Mouse (Mus musculus): ENCODE measurements around the gene 4632433K11Rik. TPM values are rescaled to one million over a fixed set of nuclear protein-coding genes. Genes with fewer than 3 reads are reported as not detected.

4632433K11Rik gene
- total and polyA plus RNA-seq, 3 experiments = not detected

DNA sequence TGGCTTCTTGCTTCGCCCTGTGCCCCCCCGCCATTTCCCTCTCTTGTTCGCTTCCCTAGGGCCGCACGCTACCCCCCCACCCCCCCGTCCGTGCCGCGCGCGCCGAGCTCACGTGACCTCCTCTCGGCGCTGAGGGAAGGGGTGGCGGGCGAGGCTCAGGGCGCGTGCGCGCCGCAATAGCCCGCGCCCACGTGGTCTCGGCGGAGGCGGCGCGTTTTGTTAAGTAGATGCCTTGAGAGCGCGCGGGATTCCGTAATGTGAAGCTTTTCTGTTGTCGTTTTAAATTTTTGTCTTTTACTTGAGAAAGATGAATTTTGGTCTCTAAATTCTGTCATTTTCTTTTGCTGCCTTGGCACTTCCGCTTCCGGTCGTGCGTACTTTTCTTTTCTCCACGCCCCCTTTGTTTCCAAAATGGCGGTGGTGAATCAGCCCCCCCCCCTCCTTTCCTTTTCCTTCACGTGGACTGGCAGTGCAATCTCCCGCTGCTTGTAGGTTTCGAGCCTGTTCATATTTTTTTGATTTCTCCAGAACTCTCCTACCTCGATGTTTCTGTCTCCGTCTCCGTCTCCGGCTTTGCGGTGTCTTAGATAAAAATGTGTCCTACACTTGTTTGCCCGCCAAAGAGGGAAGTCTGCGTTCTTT, 28.6 kb downstream of the 4632433K11Rik start:
- H3K36me3 ChIP-seq (ENCODE audit: control insufficient read depth in 1 of 2, insufficient read depth in 2 of 2, low read length in 2 of 2) = peaks cover 10 to 30% of the 10 kb centered on the region in 2 experiments
- H3K9me3 ChIP-seq (replicated peaks; ENCODE audit: insufficient read depth, low read length) = no peaks in the 10 kb centered on the region
- peak overlapping the region; percentile 94 for H3K27ac ChIP-seq (ENCODE audit: control insufficient read depth, low read depth, low read length)
- TF ChIP-seq ETS1 (IDR thresholded peaks at IDR 0.05; ENCODE audit: low read depth, low read length) (peak; percentile 45), GATA1 (IDR thresholded peaks at IDR 0.05; ENCODE audit: low read depth, low read length) (no peak), SIN3A (IDR thresholded peaks at IDR 0.05; ENCODE audit: low read length) (peak; percentile 84), ELF1 (IDR thresholded peaks at IDR 0.05; ENCODE audit: low read depth, low read length) (peak; percentile 94), MXI1 (IDR thresholded peaks at IDR 0.05; ENCODE audit: low read depth, low read length) (peak; percentile 96), CHD2 (IDR thresholded peaks at IDR 0.05; ENCODE audit: low read length) (no peak), E2F4 (IDR thresholded peaks at IDR 0.05; ENCODE audit: borderline replicate concordance, low read depth, low read length) (peak; percentile 87; the same call in 1 of the 2 replicates), HCFC1 (IDR thresholded peaks at IDR 0.05; ENCODE audit: low read depth, low read length) (peak; percentile 80), NELFE (IDR thresholded peaks at IDR 0.05; ENCODE audit: low read depth, low read length) (peak; percentile 28), POLR2A (IDR thresholded peaks at IDR 0.05; ENCODE audit: control insufficient read depth in 1 of 2, insufficient read depth in 1 of 2, low read depth in 1 of 2, low read length in 2 of 2, poor library complexity in 1 of 2) (peak in 1 of 2 experiments; percentile 50; a peak in 1 of 4 replicates), USF2 (IDR thresholded peaks at IDR 0.05; ENCODE audit: borderline replicate concordance in 1 of 2, insufficient read depth in 1 of 2, low read depth in 1 of 2, low read length in 2 of 2) (peak in 1 of 2 experiments; percentile 68; a peak in 1 of 4 replicates), TBP (IDR thresholded peaks at IDR 0.05; ENCODE audit: low read depth, low read length) (peak; percentile 75), GABPA (IDR thresholded peaks at IDR 0.05; ENCODE audit: low read depth, low read length) (no peak), KAT2A (conservative IDR thresholded peaks at IDR 0.05; ENCODE audit: low read depth, low read length) (peak; percentile 42; the same call in 1 of the 2 replicates), MYC (IDR thresholded peaks at IDR 0.05; ENCODE audit: low read depth, low read length) (peak; percentile 99), ZC3H11A (IDR thresholded peaks at IDR 0.05; ENCODE audit: low read depth, low read length) (no peak), RCOR1 (IDR thresholded peaks at IDR 0.05; ENCODE audit: low read depth, low read length) (no peak), BHLHE40 (IDR thresholded peaks at IDR 0.05; ENCODE audit: borderline replicate concordance, low read depth, low read length) (peak; percentile 53; the same call in 1 of the 2 replicates), EP300 (IDR thresholded peaks at IDR 0.05; ENCODE audit: low read depth in 1 of 2, low read length in 2 of 2) (peak in 1 of 2 experiments; percentile 20; a peak in 1 of 4 replicates), TCF12 (IDR thresholded peaks at IDR 0.05; ENCODE audit: low read depth, low read length) (peak; percentile 50; the same call in 1 of the 2 replicates), MEF2A (IDR thresholded peaks at IDR 0.05; ENCODE audit: extremely low read depth, insufficient replicate concordance, low read depth, low read length, poor library complexity, severe bottlenecking) (no peak), USF1 (IDR thresholded peaks at IDR 0.05; ENCODE audit: low read depth, low read length) (peak; percentile 93), SMC3 (IDR thresholded peaks at IDR 0.05; ENCODE audit: low read depth, low read length) (no peak), NRF1 (IDR thresholded peaks at IDR 0.05; ENCODE audit: insufficient read depth, low read depth, low read length, poor library complexity, severe bottlenecking) (peak; percentile 78), MAX (IDR thresholded peaks at IDR 0.05; ENCODE audit: low read length) (peak; percentile 95), MAZ (IDR thresholded peaks at IDR 0.05; ENCODE audit: low read depth, low read length) (peak; percentile 89)
- peaks cover 55% of the 10 kb centered on the region for H3K79me2 ChIP-seq (ENCODE audit: control insufficient read depth, insufficient read depth, low read length, poor library complexity)
- no peaks in the 10 kb centered on the region for H3K27me3 ChIP-seq (ENCODE audit: control insufficient read depth in 1 of 2, insufficient read depth in 2 of 2, low read length in 2 of 2)
- H3K4me1 ChIP-seq (ENCODE audit: control insufficient read depth in 1 of 2, insufficient read depth in 2 of 2, low read length in 2 of 2) = peaks cover 2 to 22% of the 10 kb centered on the region in 2 experiments
- H3K4me3 ChIP-seq (ENCODE audit: control insufficient read depth in 1 of 2, insufficient read depth in 1 of 2, low read depth in 2 of 2, low read length in 2 of 2) = peak overlapping the region; percentile 89 to 93
- H3K9ac ChIP-seq (ENCODE audit: control insufficient read depth, low read depth, low read length, poor library complexity, severe bottlenecking) = peak overlapping the region; percentile 95
- peak; percentile 91 for DNase-seq (ENCODE audit: low read depth, low spot score)
